Mouse (Mus musculus): ENCODE measurements around the gene Basp1.

- no peak for TF ChIP-seq POLR2A (IDR thresholded peaks at IDR 0.05; ENCODE audit: borderline replicate concordance, control insufficient read depth, low read depth, low read length)
- TF ChIP-seq CTCF (IDR thresholded peaks at IDR 0.05; ENCODE audit: control insufficient read depth, insufficient read depth, low read length), result no peak
These were observed 48.6 kb downstream of the Basp1 start for GRCm38 (mm10) chr15:25364819-25365463.
